Mouse (Mus musculus) mesoderm, embryonic 11.5 days (tissue): ENCODE results near the gene Slc22a13.

ENCODE experiments used
- DNase-seq: peaks from one replicate; pipeline ENCODE4 v3.0.0-alpha.2; 2012; ENCODE audit warnings: low read depth, low spot score

Slc22a13 gene

DNA sequence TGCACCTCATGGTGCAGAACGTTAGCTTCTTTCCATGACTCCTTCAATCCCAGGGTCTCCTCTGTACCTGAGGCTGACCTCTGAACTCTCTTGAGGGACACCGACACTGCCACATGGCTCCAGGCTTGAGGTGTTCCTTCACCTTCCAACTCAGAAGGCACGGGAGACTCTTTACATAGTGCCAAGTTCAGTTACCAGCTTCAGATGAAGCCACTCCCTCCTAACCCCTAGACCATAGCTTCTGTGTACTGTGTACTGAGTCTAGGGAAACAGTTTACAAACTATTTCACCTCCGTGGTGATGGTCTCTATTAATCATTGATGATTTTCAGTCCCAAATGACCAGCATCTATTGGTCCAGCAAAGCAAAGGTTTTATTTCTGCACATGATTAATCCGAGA, 7.2 kb downstream of the Slc22a13 start:
- no peak for DNase-seq

DNA sequence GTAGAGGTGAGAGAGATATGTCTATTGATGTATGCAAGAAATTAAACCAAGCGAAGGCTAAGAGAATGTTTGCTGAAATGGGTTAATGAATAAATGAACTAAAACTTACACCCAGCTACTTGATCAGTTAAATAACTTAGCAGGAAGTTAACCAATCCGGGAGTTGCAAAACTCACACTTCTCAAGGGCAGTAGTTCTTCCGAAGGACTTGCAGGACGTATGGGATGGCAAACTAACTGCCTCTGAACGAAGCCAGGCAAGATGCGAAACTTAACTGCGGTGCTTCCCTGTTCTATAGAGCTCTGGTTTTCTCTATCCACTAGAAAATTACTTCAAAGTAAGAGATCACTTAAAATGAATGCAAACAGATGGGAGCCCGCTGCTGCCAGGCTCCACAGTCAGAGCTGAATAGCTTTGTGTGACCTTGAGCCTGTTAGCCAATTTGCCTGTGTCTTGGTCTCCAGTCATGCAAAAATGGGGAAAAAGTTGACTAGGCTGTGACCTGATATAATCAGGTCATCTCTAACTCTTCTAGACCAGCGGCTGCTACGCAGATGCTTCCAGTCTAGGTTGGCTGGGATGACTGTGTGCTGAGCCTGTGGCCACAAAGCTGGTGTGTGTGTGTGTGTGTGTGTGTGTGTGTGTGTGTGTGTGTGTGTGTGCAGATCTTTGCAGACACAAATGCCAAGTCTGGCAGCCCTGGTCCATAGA, 9.6 kb downstream of the Slc22a13 start:
- no peak for DNase-seq

DNA sequence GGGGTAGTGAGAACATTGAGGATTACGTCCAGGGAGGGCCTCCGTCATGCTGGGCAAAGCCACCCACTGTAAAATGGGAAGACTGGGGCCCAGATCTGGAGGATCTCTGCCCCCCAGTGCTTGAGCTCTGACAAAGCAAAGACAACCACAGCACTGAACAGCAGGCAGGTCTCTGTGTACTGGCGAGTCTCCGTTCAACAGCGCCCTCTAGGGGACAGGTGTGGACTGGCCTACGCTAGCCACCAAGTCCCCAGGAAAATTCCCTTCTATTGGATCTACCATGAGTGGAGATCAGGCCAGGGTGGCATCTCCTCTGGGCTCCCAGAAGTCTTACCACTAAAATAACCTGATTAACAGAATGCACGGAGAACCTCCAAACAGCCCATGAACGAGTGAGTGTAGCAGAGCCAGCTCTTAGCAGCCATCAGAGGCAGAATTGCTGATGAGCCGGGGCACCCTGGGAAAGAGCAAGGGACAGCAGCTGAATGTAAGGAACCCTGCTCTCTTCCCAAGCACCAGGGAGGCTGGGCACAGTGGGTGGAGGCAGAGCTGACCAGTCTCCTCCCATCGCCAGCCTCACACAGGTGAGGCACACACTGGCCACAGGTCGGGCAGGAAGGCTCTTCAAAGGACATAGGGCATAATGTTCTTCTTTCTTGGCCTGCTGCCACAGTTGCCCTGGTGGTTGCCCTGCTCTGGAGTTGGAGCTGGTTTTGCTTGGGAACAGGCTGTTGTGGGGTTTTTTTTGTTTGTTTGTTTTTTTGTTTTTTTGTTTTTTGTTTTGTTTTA, 16.5 kb downstream of the Slc22a13 start:
- DNase-seq = peak; percentile 26

DNA sequence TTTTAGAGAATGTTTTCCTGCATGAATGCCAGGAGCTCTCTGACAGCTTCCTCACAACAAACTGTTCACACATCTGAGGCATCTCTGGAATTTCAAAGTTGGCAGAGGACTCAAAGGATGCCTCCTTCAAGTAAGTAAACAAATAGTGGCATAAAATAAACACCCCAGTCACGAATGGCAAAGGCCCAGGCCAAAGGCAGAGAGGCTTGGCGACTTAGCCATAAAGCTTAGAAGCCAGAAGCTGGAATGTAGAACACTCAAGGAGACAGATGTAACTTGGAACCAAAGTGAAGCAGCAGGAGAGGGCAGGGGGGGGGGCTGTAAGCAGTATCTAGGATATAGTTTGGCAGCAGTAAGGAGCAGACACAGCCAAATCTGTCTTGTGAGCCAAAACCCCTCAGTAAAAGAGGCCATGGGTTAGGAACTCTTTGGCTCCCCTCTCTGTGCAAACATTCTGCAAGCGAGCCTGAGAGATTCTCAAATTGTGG, 27.6 kb downstream of the Slc22a13 start:
- no peak for DNase-seq

DNA sequence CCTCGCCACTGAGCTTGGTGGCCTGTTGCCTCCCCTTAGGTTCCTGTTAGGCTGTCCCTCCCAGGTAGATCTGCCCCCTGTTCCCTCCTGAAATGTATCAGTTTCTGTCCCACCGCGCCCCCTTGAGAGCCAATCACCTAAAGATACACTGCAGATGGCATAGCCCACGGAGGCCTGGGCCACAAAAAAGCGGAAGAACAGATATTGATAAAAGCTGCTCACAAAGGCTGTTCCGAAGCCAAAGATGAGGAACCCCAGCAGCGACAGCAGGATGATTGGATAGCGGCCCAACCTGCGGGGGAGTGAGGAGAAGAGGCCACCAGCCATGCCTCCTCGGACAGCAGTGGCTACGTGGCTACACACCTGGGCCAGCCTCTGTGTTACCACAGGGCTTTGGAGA, 29.6 kb downstream of the Slc22a13 start:
- DNase-seq = no peak

DNA sequence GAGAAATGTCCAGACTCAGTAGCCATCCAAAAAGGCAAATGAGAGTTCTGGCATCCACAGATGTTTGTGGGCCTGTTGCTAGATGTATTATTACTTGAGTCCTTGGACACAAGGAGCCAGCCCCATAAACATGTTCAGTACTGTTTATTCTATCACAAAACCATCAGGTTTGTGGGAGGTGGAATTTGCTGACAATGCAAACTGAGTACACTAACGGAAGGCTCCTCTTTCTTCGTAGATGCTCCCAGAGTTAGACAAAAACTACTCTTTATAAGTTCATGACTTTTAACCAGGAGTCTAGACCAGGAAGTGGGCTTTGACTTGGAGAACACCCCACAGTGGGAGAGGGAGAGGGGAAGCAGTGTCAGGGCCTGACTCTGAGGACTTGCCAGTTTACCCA, 41.3 kb downstream of the Slc22a13 start:
- no peak for DNase-seq

DNA sequence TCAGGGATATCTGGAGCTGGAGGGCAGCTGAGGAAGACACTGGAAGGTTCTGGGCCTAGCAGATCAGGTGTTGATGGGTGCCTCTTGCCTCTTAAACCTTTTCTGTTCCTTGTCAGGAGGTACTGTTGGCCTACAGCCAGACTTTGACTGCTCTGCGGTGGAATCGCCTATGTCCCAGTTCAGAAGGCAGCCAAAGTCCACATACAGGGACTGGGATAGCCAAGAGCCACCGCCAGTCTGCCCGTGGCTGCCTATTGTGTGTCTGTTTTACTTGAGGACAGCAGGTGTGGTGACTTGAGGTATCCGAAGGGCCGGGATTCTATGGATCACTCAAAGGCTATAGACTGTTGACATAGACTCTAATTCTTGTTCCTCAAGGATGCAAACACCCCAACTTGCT, 43.4 kb downstream of the Slc22a13 start:
- no peak for DNase-seq

DNA sequence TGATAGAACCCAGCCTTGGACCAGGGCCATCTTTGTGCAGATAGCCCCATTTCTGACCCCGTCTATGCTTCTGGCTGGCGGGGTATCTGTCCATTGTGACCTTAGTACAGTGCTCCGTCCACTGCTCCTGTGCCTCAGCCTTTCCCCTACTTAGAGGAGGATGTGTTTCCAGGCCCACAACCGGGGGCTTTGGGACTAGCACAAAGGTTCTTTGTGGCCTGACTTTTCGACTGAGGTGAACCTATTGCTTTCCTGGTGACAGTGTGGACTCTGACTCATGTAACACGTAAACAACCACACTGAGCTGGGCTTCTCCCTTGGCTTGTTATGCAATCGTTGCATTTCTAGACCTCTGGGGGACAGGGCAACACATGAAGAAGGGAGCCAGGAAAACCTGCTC, 44.2 kb downstream of the Slc22a13 start:
- no peak for DNase-seq

DNA sequence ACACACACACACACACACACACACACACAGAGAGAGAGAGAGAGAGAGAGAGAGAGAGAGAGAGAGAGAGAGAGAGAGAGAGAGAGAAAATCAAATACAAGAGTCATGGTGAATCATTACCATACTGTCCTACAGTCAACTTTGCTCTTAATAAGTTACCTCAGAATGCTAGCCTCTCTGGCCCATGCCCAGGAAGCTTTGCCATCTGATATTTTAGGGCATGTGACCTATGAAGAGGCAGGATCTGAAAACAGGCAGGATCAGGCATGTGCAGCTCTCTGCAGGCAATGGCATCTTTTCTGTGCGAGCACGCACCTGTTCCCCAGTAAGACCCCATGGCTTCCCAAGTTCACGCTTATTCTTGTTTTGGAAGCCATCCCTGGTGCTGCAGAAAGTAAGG, 48.2 kb downstream of the Slc22a13 start:
- no peak for DNase-seq

DNA sequence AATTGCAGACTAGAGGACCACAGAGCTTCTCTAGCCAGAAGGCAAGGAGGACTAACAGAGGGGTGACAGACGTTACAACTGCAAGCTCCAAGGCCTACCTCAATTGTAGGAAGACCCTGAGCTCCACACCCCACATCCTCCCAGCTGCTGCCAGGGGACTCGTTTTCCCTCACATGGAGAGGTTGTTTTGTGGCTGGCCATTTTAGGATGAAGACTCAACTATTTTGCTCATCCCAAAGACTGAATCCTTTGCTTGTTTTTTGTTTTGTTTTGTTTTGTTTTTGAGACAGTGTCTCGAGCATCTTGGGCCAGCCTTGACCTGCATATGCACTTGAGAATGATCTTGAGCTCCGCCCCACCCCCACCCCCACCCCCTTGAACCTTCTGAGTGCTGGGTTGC, 50.0 kb downstream of the Slc22a13 start, which contains the start of gene Gm47289:
Gene Gm47289 (plus strand): TSS at position 301 of the 400 bp plus-strand sequence.
- DNase-seq = no peak

DNA sequence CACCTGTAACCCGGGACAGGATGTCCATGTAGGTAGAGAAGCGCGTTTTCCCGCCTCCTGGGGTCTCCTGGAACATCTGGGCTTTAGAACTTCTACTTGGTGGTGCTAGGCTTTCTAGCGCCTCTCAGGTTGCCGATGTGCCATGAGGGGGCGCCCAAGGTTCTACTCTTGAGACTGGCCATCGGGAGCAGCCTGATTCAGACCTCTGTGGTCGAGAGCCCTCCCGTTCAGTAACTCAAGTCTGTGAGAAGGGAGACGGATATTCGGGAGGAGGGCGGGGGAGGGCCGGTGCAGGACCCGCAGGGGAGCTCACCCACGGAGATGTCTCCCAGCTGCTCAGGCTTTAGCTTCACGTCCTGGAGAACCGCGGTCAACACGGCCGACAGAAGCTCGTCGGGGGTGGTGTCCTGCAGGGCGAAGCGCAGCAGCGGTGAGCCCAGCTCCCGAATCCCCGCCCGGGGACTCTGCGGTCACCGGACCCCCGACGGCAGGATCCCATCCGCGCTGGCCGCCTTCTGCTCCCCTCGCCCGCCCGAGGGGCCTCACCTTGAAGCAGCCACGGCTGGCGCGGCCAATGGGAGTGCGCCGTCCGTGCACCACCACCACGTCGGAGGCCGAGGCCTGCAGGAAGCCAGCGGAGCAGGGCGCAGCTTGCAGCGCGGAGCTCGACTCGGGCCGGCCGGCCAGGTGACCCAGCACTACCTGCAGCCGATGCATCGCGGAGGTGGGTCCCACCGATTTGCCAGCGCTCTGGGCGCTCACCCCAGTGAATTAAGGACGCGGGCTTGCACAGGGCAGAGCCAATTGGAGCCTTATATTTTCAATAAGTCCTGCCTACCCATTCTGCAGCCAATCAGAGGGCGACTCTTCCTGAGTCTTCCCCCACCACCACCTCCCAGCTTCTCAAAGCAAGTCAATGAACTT, 52.4 kb downstream of the Slc22a13 start, which contains the start of gene Acaa1b:
Gene Acaa1b (minus strand): TSS at position 816 of the 924 bp plus-strand sequence.
- DNase-seq = peak; percentile 82

DNA sequence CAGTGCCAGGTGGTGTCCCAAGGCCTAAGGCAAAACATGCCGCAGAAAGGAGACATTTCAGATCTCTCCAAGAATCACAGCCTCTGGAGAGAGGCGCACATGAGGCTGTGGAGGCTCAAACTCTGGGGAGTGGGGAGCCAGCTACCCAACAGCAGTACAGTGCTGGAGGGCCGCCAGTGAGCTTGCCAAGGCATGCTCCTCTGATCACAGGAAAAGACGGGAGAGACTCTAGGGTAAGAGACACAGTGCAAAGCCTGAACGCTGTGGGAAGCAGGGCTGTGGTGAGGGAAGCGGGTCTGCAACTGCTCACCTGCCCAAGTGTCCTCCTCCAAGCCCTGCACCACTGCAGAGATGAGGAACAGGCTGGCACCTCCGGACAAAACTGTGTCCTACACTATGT, 53.1 kb downstream of the Slc22a13 start:
- DNase-seq = no peak

DNA sequence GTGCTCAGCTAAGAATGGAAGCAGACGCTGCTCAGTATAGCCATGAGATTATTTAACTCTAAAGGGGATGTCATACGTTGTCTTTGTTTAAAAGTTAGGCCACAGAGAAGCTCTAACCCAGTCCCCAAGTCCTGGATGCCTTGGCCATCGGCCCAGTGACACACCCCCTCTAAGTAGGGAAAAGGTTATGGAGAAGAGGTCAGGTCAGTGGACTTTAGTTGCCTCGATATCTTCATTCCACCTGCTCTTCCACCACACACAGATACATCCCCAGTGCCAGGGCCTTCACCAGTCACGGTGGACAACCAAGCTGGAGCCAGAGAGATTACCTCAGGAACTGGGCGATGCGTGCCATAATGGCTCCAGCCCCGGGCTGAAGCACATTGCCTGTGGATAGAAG, 53.5 kb downstream of the Slc22a13 start:
- no peak for DNase-seq

DNA sequence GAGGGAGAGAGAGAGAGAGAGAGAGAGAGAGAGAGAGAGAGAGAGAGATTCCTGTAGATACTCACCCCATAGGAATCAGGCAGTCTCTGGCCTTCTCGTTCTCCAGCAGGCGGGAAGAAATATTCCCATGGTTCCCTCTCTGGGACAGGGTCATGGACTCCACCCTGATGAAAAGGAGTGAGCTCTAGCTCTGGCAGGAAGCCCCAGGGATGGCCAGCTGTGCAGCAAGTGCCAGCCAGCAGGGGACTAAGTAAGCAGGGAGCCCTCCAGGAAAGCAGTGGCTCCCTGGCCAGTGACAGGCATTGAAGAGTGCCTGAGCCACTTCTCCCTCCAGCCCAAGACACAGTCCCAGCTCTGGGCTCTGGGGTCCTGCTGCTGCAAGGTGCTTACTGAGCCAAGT, 57.1 kb downstream of the Slc22a13 start:
- no peak for DNase-seq

DNA sequence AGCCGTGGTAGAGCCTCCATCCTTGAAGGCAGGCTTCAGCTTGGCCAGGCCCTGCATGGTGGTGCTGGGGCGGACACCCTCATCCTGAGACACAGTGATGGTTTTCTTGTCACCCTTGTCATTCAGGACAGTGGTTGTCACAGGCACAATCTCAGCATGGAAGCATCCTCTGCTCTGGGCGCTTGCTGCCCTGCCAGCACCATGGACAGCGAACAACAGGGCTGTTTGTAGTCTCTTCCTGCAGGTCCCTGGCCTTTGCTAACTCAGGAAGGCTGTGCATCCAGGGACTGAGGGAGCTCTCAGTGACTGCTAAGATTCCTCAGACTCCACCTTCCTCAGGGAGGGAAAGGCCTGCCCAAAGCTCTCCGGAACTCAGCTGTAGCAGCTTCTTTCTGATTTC, 59.3 kb downstream of the Slc22a13 start:
- peak; percentile 82 for DNase-seq

DNA sequence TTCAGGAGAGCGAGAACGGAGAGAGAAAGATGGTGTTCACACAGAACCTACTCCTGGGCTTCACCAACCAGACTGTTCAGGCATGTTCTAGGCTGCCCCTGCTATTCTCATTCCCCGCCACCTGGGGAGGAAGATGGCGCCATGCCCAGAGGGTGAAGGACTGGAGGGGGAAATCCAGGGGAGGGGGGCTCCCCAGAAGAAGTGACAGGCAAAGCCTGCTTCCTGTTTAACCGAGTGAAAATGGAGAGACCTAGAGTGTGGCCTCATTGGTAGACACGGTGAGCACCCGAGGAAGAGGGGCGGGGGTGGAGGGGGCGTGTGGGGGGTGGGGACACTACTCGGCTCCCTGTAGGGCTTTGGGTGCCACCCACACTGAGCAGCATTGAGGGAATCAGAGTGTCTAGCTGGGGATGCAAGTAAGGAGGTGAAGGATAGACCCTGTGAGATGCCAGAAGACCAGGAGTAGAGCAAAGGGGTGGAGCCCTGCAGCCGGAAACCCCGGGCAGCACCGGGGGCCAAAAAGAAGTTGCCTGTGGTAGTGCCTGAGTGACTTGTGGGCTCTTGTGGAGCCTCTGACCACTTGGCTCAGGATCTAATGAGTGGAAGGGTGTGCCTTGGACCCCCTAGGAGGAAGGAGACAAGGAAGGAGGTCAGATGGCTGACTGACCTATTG, 62.7 kb downstream of the Slc22a13 start:
- DNase-seq = no peak

DNA sequence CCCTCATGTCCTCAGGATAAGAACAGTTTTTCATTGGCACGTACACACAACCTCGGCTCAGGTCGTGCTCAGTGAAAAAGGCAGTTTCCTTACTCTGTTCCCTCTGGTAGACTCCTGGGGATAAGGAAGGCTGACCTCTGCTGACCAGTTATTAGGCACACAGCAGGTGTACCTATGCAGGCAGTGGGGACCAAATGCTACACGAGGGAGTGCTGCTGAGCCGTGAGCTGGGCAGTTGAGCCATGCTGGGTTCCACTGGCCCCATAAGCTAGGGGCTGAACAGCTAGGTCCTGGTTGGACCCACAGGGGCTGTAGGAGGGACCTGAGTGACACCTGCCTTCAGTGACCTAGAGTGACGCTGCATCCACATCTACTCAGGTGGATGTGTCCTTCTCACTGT, 63.3 kb downstream of the Slc22a13 start:
- DNase-seq = no peak

DNA sequence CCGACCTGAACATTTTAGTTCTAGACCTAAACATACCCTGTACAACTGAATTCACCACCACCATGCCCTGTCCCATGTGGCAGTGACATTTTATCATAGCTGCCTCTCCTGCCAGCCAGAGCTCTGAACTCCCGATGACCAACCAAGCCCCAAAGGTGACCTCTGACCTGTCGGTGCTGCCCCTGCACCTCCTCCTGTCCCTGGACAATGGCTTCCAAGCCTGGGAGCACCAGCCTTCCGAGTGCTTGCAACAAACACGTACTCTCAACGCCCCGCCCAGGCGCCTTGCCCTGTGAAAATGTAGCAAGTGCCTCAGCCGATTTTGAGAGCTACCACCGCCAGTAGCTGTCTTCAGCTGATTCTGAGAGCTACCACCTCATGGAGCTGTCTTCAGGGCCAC, 63.8 kb downstream of the Slc22a13 start:
- no peak for DNase-seq

DNA sequence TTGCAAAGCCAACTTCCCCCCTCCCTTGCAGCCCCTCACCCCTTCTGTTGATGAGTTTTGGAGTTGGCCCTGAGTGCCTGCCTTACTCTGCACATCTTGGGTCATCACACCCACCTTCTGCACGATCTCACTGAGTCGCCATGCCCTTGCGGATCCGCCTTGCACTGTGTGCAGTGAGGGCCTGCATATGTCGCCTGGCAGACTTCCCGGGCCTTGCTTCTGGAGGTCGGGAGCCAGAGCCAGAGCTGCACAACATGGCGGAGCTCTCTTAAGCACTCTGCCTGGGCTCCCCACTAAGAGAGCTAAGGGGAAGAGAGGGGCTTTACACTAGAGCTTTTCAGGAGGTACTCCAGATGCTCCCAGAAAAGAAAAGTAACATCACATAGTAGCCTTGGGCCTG, 64.2 kb downstream of the Slc22a13 start:
- DNase-seq = no peak

DNA sequence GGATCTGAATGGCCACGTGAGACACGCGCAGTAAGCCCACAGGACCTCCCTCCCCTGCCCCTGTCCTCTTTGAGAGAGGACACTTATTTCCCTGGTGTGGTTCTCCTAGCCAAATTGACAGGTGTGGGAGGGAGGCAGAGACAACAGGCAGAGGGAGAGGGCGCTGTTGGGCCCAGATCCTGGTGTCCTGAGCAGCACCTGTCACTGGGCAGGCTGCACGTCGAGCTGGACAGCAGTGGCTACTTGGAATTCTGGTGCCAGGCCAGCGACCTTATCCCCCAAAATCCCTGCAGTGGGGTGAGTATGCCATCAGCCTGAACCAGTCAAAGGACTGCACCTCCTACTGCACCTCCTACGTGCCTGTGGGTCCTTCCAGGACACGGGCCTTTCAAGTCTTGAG, 65.5 kb downstream of the Slc22a13 start:
- DNase-seq = no peak
